Mouse (Mus musculus): ENCODE measurements at regions not wholly inside any gene's neighbourhood (a gene's known extent, or its start where the extent isn't known, plus 50 kb on each side); places are given as distances from the start of the nearest gene placed in this dataset.

DNA sequence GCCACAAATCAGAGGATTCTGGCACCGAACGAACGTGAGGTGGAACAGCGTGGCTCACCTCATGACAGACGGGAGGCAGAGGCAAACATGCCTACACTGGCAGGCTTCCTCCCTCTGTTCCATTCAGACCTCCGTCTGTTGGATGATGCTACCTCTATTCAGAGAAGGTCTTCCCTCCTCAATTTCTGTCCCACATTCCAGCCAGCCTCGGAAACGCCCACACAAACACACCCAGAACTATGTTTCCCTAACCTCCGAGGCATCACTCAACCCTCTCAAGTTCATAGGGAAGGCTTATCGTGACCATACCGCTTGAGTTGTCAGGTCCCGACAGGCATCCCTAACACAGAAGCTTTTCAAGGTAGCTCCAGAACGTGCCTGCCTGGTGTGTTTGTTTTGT, 68.3 kb upstream of the Tgif1 start:
- TF ChIP-seq CTCF (conservative IDR thresholded peaks at IDR 0.05 in 1 of 2, IDR thresholded peaks at IDR 0.05 in 1 of 2; ENCODE audit: low read depth in 2 of 2, low read length in 2 of 2): no peak
- no peak for TF ChIP-seq POLR2A (IDR thresholded peaks at IDR 0.05; ENCODE audit: low read depth, low read length)
- no peak for TF ChIP-seq USF1 (IDR thresholded peaks at IDR 0.05; ENCODE audit: low read depth, low read length)
- TF ChIP-seq CHD2 (IDR thresholded peaks at IDR 0.05; ENCODE audit: low read length): no peak
- TF ChIP-seq NELFE (IDR thresholded peaks at IDR 0.05; ENCODE audit: low read depth, low read length): no peak
- TF ChIP-seq TBP (conservative IDR thresholded peaks at IDR 0.05; ENCODE audit: low read depth, low read length): no peak
- TF ChIP-seq CHD1 (IDR thresholded peaks at IDR 0.05; ENCODE audit: low read depth, low read length): no peak
- TF ChIP-seq EP300 (IDR thresholded peaks at IDR 0.05; ENCODE audit: low read length): no peak
- no peak for TF ChIP-seq BHLHE40 (IDR thresholded peaks at IDR 0.05; ENCODE audit: low read depth, low read length)
- no peak for TF ChIP-seq MAZ (IDR thresholded peaks at IDR 0.05; ENCODE audit: low read depth, low read length)
- no peak for TF ChIP-seq SIN3A (IDR thresholded peaks at IDR 0.05; ENCODE audit: low read length)
- no peak for TF ChIP-seq RCOR1 (conservative IDR thresholded peaks at IDR 0.05; ENCODE audit: low read depth, low read length)
- no peak for TF ChIP-seq UBTF (IDR thresholded peaks at IDR 0.05; ENCODE audit: low read depth, low read length)
- TF ChIP-seq NRF1 (IDR thresholded peaks at IDR 0.05; ENCODE audit: low read depth, low read length): no peak
